Mouse (Mus musculus) liver, postnatal 0 days (tissue): ENCODE data around the gene Zfp764. TPM values are rescaled to one million over a fixed set of nuclear protein-coding genes. Genes with fewer than 3 reads are reported as not detected.
A peak's percentile ranks its signal among the peaks of the same experiment; 100 is the strongest.
"Not testable (repeated sequence)": the region's sequence is repeated elsewhere in the genome, so short reads cannot be mapped to it uniquely, and the experiment has no call there.

ENCODE experiments used
- ATAC-seq: fragments of 200-750 bp; cut with Nextera tagmentation; 2 replicates; pipeline ENCODE4 v1.8.0; 2017; ENCODE audit warnings: mild to moderate bottlenecking, moderate library complexity
- DNase-seq: peaks from one replicate; pipeline ENCODE4 v3.0.0-alpha.2; 2016
- H3K27ac ChIP-seq: fragments of 300-500 bp; sonication (generic); 2 replicates; pipeline ENCODE4 v1.5.1; 2014; ENCODE audit warnings: antibody characterized with exemption, moderate library complexity, mild to moderate bottlenecking, low read depth
- H3K27me3 ChIP-seq: fragments of 300-500 bp; sonication (generic); 2 replicates; pipeline ENCODE4 v1.6.1; 2014; ENCODE audit warnings: low read length, control low read depth, mixed read lengths; ENCODE audit not compliant: insufficient read depth
- H3K36me3 ChIP-seq: fragments of 300-500 bp; sonication (generic); replicated peaks from 2 replicates; pipeline ENCODE4 v1.6.1; 2014; ENCODE audit warnings: mild to moderate bottlenecking, control low read depth, low read length, moderate library complexity, mixed read lengths; ENCODE audit not compliant: insufficient read depth
- H3K4me1 ChIP-seq: fragments of 300-500 bp; sonication (generic); 2 replicates; pipeline ENCODE4 v1.6.1; 2014; ENCODE audit warnings: antibody characterized with exemption, mild to moderate bottlenecking, control low read depth; ENCODE audit not compliant: insufficient read depth
- H3K4me2 ChIP-seq: fragments of 300-500 bp; sonication (generic); 2 replicates; pipeline ENCODE4 v1.6.1; 2014; ENCODE audit warnings: low read depth, mild to moderate bottlenecking, low read length, moderate library complexity, mixed read lengths
- H3K4me3 ChIP-seq: fragments of 300-500 bp; sonication (generic); 2 replicates; pipeline ENCODE4 v1.5.1; 2014; ENCODE audit warnings: low read depth, low read length
- H3K9ac ChIP-seq: fragments of 300-500 bp; sonication (generic); replicated peaks from 2 replicates; pipeline ENCODE4 v1.6.1; 2014; ENCODE audit warnings: mild to moderate bottlenecking, moderate library complexity
- H3K9me3 ChIP-seq: fragments of 300-500 bp; sonication (generic); 2 replicates; pipeline ENCODE4 v1.6.1; 2016; ENCODE audit warnings: mild to moderate bottlenecking, control low read depth, low read length, mixed read lengths
- CTCF ChIP-seq: sonication (generic); IDR thresholded peaks from 2 replicates; pipeline ENCODE4 v1.5.1; 2016; ENCODE audit warnings: antibody characterized with exemption, low read depth
- EP300 ChIP-seq: IDR thresholded peaks from 2 replicates; pipeline ENCODE4 v1.6.1; 2016; ENCODE audit warnings: antibody characterized with exemption, low read depth, mild to moderate bottlenecking
- WGBS: fragments of 180-500 bp; shearing (Covaris S2); extraction: QIAGEN DNeasy Blood & Tissue Kit; methylation state at CpG from one replicate; pipeline ENCODE4 v1.1.7; 2014; ENCODE audit not compliant: insufficient replicate concordance; 5-methylcytosine and 5-hydroxymethylcytosine counted together
- polyA plus RNA-seq: library from polyadenylated mRNA; unstranded; fragments of >200 nt; fragmentation: Nextera tagmentation; extraction: Ambion mirVana; gene quantifications from 2 replicates; pipeline ENCODE4 v1.2.1, GENCODE M21; 2015

Gene Zfp764
- polyA plus RNA-seq, 1 experiment from 2014 or later: 1.1 TPM

- under 1% methylated on average over 45 of the region's 45 CpGs for WGBS
- Histone ChIP-seq H3K4me1 (peaks cover 15% of the 10 kb centered on the region), H3K9me3 (no peaks in the 10 kb centered on the region), H3K36me3 (no peaks in the 10 kb centered on the region), H3K27me3 (no peaks in the 10 kb centered on the region), H3K4me3 (peak within 1 kb of the TSS; percentile 59), H3K4me2 (peak within 1 kb of the TSS; percentile 73), H3K27ac (peak within 1 kb of the TSS; percentile 74), H3K9ac (peak within 1 kb of the TSS; percentile 63)
- DNase-seq: peak; percentile 96
- peak; percentile 96 for ATAC-seq
- no peak for TF ChIP-seq CTCF
- no peak for TF ChIP-seq EP300
Observed at GRCm38 (mm10) chr7:127393157-127393943, 13.3 kb downstream of the Zfp764 start, which contains the start of gene E430018J23Rik. TSS of gene E430018J23Rik (minus strand) at chr7:127393629.

DNA sequence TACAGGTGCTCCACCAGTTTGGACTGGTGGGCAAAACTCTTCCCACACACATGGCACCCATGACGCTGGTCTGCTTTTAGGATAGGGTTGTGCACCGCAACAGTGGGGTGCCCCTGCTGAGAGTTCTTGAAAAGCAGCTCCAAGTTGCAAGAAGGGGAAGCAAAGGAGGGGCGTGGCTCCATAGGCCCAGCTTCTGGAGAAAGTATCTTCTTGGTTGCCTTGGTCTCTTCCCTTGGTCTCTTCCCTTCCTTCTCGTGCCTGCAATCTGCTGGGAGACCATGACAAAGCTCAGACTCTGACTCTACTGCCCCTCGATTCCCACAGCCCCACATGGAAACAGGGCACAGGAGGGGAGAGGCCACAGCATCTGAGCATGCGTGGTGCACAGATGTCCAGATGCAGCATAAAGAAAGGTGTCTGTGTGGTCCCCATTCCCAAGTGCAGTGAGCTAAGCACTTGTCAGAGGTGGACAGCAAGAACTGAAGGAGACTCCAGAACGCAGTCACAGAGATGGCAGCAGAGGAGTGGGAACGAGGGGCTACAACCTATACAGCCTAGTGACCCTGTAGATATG is 14.3 kb downstream of the Zfp764 start:
- ATAC-seq (no peak), DNase-seq (peak; percentile 24)
- 74% methylated on average over 8 of the region's 8 CpGs for WGBS
- peak overlapping the region; percentile 73 for H3K4me2 ChIP-seq
- H3K4me1 ChIP-seq: peaks cover 15% of the 10 kb centered on the region
- H3K36me3 ChIP-seq: no peaks in the 10 kb centered on the region
- H3K9ac ChIP-seq: peak overlapping the region; percentile 41
- H3K4me3 ChIP-seq: peak overlapping the region; percentile 59
- H3K9me3 ChIP-seq: no peaks in the 10 kb centered on the region
- H3K27me3 ChIP-seq: no peaks in the 10 kb centered on the region
- H3K27ac ChIP-seq: 0 out of 2 replicates have a peak overlapping the region, but pooled peaks have one; percentile 74
- no peak for TF ChIP-seq EP300
- no peak for TF ChIP-seq CTCF

DNA sequence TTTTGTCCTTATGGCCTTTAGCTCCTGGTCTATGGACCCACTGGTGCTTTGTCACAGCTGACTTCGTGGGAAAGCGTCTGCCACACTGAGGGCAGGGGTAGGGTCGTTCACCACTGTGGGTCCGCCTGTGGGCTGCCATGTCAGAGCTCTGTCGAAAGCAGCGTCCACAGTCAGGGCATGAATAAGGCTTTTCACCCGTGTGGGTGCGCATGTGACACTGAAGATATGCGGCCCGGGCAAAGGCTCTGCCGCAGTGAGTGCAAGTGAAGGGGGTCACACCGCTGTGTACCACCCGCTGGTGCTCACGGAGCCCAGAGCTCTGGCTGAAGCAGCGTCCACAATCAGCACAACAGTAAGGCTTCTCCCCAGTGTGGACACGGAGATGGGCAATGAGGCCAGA is 15.1 kb downstream of the Zfp764 start:
- Histone ChIP-seq H3K9ac (no peak overlapping the region), H3K4me1 (peaks cover 15% of the 10 kb centered on the region), H3K4me3 (no peak overlapping the region), H3K4me2 (no peak overlapping the region), H3K27ac (no peak overlapping the region), H3K9me3 (no peaks in the 10 kb centered on the region), H3K36me3 (no peaks in the 10 kb centered on the region), H3K27me3 (no peaks in the 10 kb centered on the region)
- WGBS: 90% methylated on average over 16 of the region's 16 CpGs
- TF ChIP-seq EP300 (no peak), CTCF (no peak)
- ATAC-seq: no peak
- no peak for DNase-seq

GRCm38 (mm10) chr7:127390306-127390705 is 16.3 kb downstream of the Zfp764 start:
- no peak overlapping the region for H3K4me3 ChIP-seq
- no peak overlapping the region for H3K4me2 ChIP-seq
- ATAC-seq (no peak), DNase-seq (no peak)
- no peak overlapping the region for H3K9ac ChIP-seq
- peaks cover 15% of the 10 kb centered on the region for H3K4me1 ChIP-seq
- 80% methylated on average over 7 of the region's 7 CpGs for WGBS
- no peak overlapping the region for H3K27ac ChIP-seq
- no peaks in the 10 kb centered on the region for H3K27me3 ChIP-seq
- TF ChIP-seq CTCF (no peak), EP300 (no peak)
- no peaks in the 10 kb centered on the region for H3K9me3 ChIP-seq
- no peaks in the 10 kb centered on the region for H3K36me3 ChIP-seq

GRCm38 (mm10) chr7:127388201-127388600 is 18.4 kb downstream of the Zfp764 start:
- not testable (repeated sequence) for H3K9me3 ChIP-seq, H3K4me2 ChIP-seq, H3K4me3 ChIP-seq, H3K27me3 ChIP-seq, DNase-seq, H3K27ac ChIP-seq, H3K9ac ChIP-seq, H3K36me3 ChIP-seq, ATAC-seq
- peaks cover 10% of the 10 kb centered on the region for H3K4me1 ChIP-seq

- Histone ChIP-seq H3K36me3 (no peaks in the 10 kb centered on the region), H3K9ac (peak within 1 kb of the TSS; percentile 81), H3K4me3 (peak within 1 kb of the TSS; percentile 68), H3K4me1 (no peaks in the 10 kb centered on the region; the same call in 1 of the 2 replicates), H3K4me2 (peak within 1 kb of the TSS; percentile 85), H3K27ac (peak within 1 kb of the TSS; percentile 67; the same call in 1 of the 2 replicates), H3K27me3 (no peaks in the 10 kb centered on the region), H3K9me3 (no peaks in the 10 kb centered on the region)
- no peak for TF ChIP-seq CTCF
- no peak for TF ChIP-seq EP300
- DNase-seq (peak; percentile 85), ATAC-seq (peak; percentile 94)
- 15% methylated on average over 37 of the region's 38 CpGs for WGBS
Observed at GRCm38 (mm10) chr7:127386641-127387392, 19.8 kb downstream of the Zfp764 start, which contains the start of gene 9130019O22Rik. TSS of gene 9130019O22Rik (minus strand) at chr7:127387166.

DNA sequence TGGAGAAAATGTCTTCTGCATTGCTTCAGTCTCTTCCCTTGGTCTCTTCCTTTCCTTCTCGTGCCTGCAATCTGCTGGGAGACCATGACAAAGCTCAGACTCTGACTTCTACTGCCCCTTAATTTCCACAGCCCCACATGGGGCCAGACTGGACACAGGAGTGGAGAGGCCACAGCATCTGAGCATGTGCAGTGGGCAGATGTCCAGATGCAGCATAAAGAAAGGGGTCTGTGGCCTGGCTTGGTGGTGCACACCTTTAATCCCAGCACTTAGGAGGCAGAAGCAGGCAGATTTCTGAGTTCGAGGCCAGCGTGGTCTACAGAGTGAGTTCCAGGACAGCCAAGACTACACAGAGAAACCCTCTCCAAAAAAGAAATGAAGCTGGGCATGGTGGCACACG is 21.1 kb downstream of the Zfp764 start:
- not testable (repeated sequence) for H3K4me1 ChIP-seq, H3K4me2 ChIP-seq, DNase-seq, H3K27ac ChIP-seq, ATAC-seq, H3K9me3 ChIP-seq, H3K27me3 ChIP-seq, H3K36me3 ChIP-seq, H3K9ac ChIP-seq, H3K4me3 ChIP-seq
- WGBS: 85% methylated on average over 4 of the region's 4 CpGs
